Mouse (Mus musculus): ENCODE measurements at regions not wholly inside any gene's neighbourhood (a gene's known extent, or its start where the extent isn't known, plus 50 kb on each side); places are given as distances from the start of the nearest gene placed in this dataset.

- H3K9me3 ChIP-seq (ENCODE audit: low read length) = no peaks in the 10 kb centered on the region
- ATAC-seq (no peak), DNase-seq (ENCODE audit: low spot score) (no peak)
- no peak overlapping the region for H3K27ac ChIP-seq (ENCODE audit: low read length)
- no peak overlapping the region for H3K4me2 ChIP-seq (replicated peaks; ENCODE audit: low read depth, low read length)
- H3K9ac ChIP-seq (replicated peaks; ENCODE audit: low read depth) = no peak overlapping the region
- no peaks in the 10 kb centered on the region for H3K4me1 ChIP-seq (ENCODE audit: insufficient read depth, low read depth, low read length)
- no peak overlapping the region for H3K4me3 ChIP-seq (ENCODE audit: low read depth, low read length)
- TF ChIP-seq CTCF (IDR thresholded peaks at IDR 0.05) (no peak), EP300 (IDR thresholded peaks at IDR 0.05) (no peak)
- H3K27me3 ChIP-seq (replicated peaks; ENCODE audit: insufficient read depth, low read length) = no peaks in the 10 kb centered on the region
- H3K36me3 ChIP-seq (ENCODE audit: insufficient read depth, low read length) = no peaks in the 10 kb centered on the region
- 29% methylated on average over 3 of the region's 3 CpGs for WGBS
These were observed 69.2 kb downstream of the Gpr65 start for GRCm38 (mm10) chr12:98337644-98338043.

GRCm38 (mm10) chr12:98339536-98339935, 71.1 kb downstream of the Gpr65 start:
- no peaks in the 10 kb centered on the region for H3K27me3 ChIP-seq (replicated peaks; ENCODE audit: insufficient read depth, low read length)
- no peak for DNase-seq (ENCODE audit: low spot score)
- TF ChIP-seq EP300 (IDR thresholded peaks at IDR 0.05) (no peak), CTCF (IDR thresholded peaks at IDR 0.05) (no peak)
- H3K9ac ChIP-seq (replicated peaks; ENCODE audit: low read depth) = no peak overlapping the region
- H3K4me1 ChIP-seq (ENCODE audit: insufficient read depth, low read depth, low read length) = no peaks in the 10 kb centered on the region
- H3K4me3 ChIP-seq (ENCODE audit: low read depth, low read length) = no peak overlapping the region
- ATAC-seq = no peak
- no peaks in the 10 kb centered on the region for H3K36me3 ChIP-seq (ENCODE audit: insufficient read depth, low read length)
- H3K27ac ChIP-seq (ENCODE audit: low read length) = no peak overlapping the region
- no peak overlapping the region for H3K4me2 ChIP-seq (replicated peaks; ENCODE audit: low read depth, low read length)
- H3K9me3 ChIP-seq (ENCODE audit: low read length) = no peaks in the 10 kb centered on the region
- 85% methylated on average over 9 of the region's 9 CpGs for WGBS

- Histone ChIP-seq H3K4me3 (ENCODE audit: low read depth, low read length) (no peak overlapping the region), H3K9ac (replicated peaks; ENCODE audit: low read depth) (no peak overlapping the region), H3K36me3 (ENCODE audit: insufficient read depth, low read length) (no peaks in the 10 kb centered on the region), H3K27ac (ENCODE audit: low read length) (no peak overlapping the region), H3K9me3 (ENCODE audit: low read length) (no peaks in the 10 kb centered on the region), H3K4me1 (ENCODE audit: insufficient read depth, low read depth, low read length) (no peaks in the 10 kb centered on the region), H3K4me2 (replicated peaks; ENCODE audit: low read depth, low read length) (no peak overlapping the region), H3K27me3 (replicated peaks; ENCODE audit: insufficient read depth, low read length) (no peaks in the 10 kb centered on the region)
- ATAC-seq = no peak
- 89% methylated on average over 2 of the region's 2 CpGs for WGBS
- TF ChIP-seq EP300 (IDR thresholded peaks at IDR 0.05) (no peak), CTCF (IDR thresholded peaks at IDR 0.05) (peak; percentile 69)
- DNase-seq (ENCODE audit: low spot score) = no peak
These were observed 73.7 kb downstream of the Gpr65 start for GRCm38 (mm10) chr12:98342158-98342557.

GRCm38 (mm10) chr12:98343653-98344052, 75.2 kb downstream of the Gpr65 start:
- WGBS = 69% methylated on average over 7 of the region's 7 CpGs
- ATAC-seq = no peak

GRCm38 (mm10) chr12:98347056-98347455, 78.6 kb downstream of the Gpr65 start:
- TF ChIP-seq CTCF (IDR thresholded peaks at IDR 0.05) (no peak), EP300 (IDR thresholded peaks at IDR 0.05) (no peak)
- no peaks in the 10 kb centered on the region for H3K27me3 ChIP-seq (replicated peaks; ENCODE audit: insufficient read depth, low read length)

More at GRCm38 (mm10) chr12:98343653-98344052, 75.2 kb downstream of the Gpr65 start:
- H3K27me3 ChIP-seq (replicated peaks; ENCODE audit: insufficient read depth, low read length) = no peaks in the 10 kb centered on the region
- no peak for DNase-seq (ENCODE audit: low spot score)
- H3K9ac ChIP-seq (replicated peaks; ENCODE audit: low read depth) = no peak overlapping the region
- H3K4me3 ChIP-seq (ENCODE audit: low read depth, low read length) = no peak overlapping the region
- no peak overlapping the region for H3K27ac ChIP-seq (ENCODE audit: low read length)
- no peaks in the 10 kb centered on the region for H3K9me3 ChIP-seq (ENCODE audit: low read length)
- no peak for TF ChIP-seq CTCF (IDR thresholded peaks at IDR 0.05)
- no peak for TF ChIP-seq EP300 (IDR thresholded peaks at IDR 0.05)
- H3K4me1 ChIP-seq (ENCODE audit: insufficient read depth, low read depth, low read length) = no peaks in the 10 kb centered on the region
- no peak overlapping the region for H3K4me2 ChIP-seq (replicated peaks; ENCODE audit: low read depth, low read length)
- H3K36me3 ChIP-seq (ENCODE audit: insufficient read depth, low read length) = no peaks in the 10 kb centered on the region

GRCm38 (mm10) chr12:98347550-98348318, 79.3 kb downstream of the Gpr65 start:
- DNase-seq (ENCODE audit: low spot score) (peak; percentile 52), ATAC-seq (no peak)
- H3K9ac ChIP-seq (replicated peaks; ENCODE audit: low read depth) = no peak overlapping the region
- no peaks in the 10 kb centered on the region for H3K9me3 ChIP-seq (ENCODE audit: low read length)
- H3K4me2 ChIP-seq (replicated peaks; ENCODE audit: low read depth, low read length) = no peak overlapping the region
- H3K27ac ChIP-seq (ENCODE audit: low read length) = no peak overlapping the region
- H3K4me1 ChIP-seq (ENCODE audit: insufficient read depth, low read depth, low read length) = no peaks in the 10 kb centered on the region
- H3K36me3 ChIP-seq (ENCODE audit: insufficient read depth, low read length) = no peaks in the 10 kb centered on the region
- 68% methylated on average over 13 of the region's 13 CpGs for WGBS
- H3K27me3 ChIP-seq (replicated peaks; ENCODE audit: insufficient read depth, low read length) = no peaks in the 10 kb centered on the region
- H3K4me3 ChIP-seq (ENCODE audit: low read depth, low read length) = no peak overlapping the region
- TF ChIP-seq EP300 (IDR thresholded peaks at IDR 0.05) (no peak), CTCF (IDR thresholded peaks at IDR 0.05) (peak; percentile 71)

More at GRCm38 (mm10) chr12:98347056-98347455, 78.6 kb downstream of the Gpr65 start:
- Histone ChIP-seq H3K27ac (ENCODE audit: low read length) (no peak overlapping the region), H3K36me3 (ENCODE audit: insufficient read depth, low read length) (no peaks in the 10 kb centered on the region), H3K4me2 (replicated peaks; ENCODE audit: low read depth, low read length) (no peak overlapping the region), H3K4me1 (ENCODE audit: insufficient read depth, low read depth, low read length) (no peaks in the 10 kb centered on the region), H3K4me3 (ENCODE audit: low read depth, low read length) (no peak overlapping the region), H3K9me3 (ENCODE audit: low read length) (no peaks in the 10 kb centered on the region), H3K9ac (replicated peaks; ENCODE audit: low read depth) (no peak overlapping the region)
- ATAC-seq (no peak), DNase-seq (ENCODE audit: low spot score) (no peak)
- 85% methylated on average over 6 of the region's 6 CpGs for WGBS

Measured in lung, postnatal 0 days (tissue).